Mouse (Mus musculus) MEL (cell line): Measurements from ENCODE around the gene Scamp2. TPM values are rescaled to one million over a fixed set of nuclear protein-coding genes. Genes with fewer than 3 reads are reported as not detected.
A peak's percentile ranks its signal among the peaks of the same experiment; 100 is the strongest.

Experiments
- DNase-seq: peaks from one replicate; pipeline ENCODE4 v3.0.0; 2011; ENCODE audit warnings: low read depth, low spot score
- H3K27ac ChIP-seq: 2 replicates; pipeline ENCODE4 v1.5.1; 2012; ENCODE audit warnings: low read depth, mild to moderate bottlenecking, control low read depth, low read length, moderate library complexity; ENCODE audit not compliant: control insufficient read depth
- H3K27me3 ChIP-seq, 2 experiments: fragments of 150-350 bp in 1 of 2; sonication (generic) in 1 of 2; 2 replicates each; pipeline ENCODE4 v1.6.1; 2012; ENCODE audit warnings: low read length in 2 of 2, mild to moderate bottlenecking in 2 of 2, improper control_type of control experiment in 1 of 2, moderate library complexity in 1 of 2; ENCODE audit not compliant: insufficient read depth in 2 of 2, control insufficient read depth in 1 of 2
- H3K36me3 ChIP-seq, 2 experiments: 2 replicates each; pipeline ENCODE4 v1.6.1; 2012 to 2014; ENCODE audit warnings: low read length in 2 of 2, improper control_type of control experiment in 1 of 2, inconsistent platforms in 1 of 2, mild to moderate bottlenecking in 1 of 2; ENCODE audit not compliant: insufficient read depth in 2 of 2, control insufficient read depth in 1 of 2
- H3K4me1 ChIP-seq, 2 experiments: fragments of 150-350 bp in 1 of 2; sonication (generic) in 1 of 2; 2 replicates each; pipeline ENCODE4 v1.6.1; 2012; ENCODE audit warnings: low read length in 2 of 2, improper control_type of control experiment in 1 of 2, mild to moderate bottlenecking in 1 of 2; ENCODE audit not compliant: insufficient read depth in 2 of 2, control insufficient read depth in 1 of 2
- H3K4me3 ChIP-seq, 2 experiments: fragments of 150-350 bp in 1 of 2; sonication (generic) in 1 of 2; 2 replicates each; pipeline ENCODE4 v1.5.1; 2012; ENCODE audit warnings: low read depth in 2 of 2, low read length in 2 of 2, mild to moderate bottlenecking in 2 of 2, moderate library complexity in 2 of 2, control low read depth in 1 of 2, improper control_type of control experiment in 1 of 2; ENCODE audit not compliant: control insufficient read depth in 1 of 2, insufficient read depth in 1 of 2
- H3K79me2 ChIP-seq: 2 replicates; pipeline ENCODE4 v1.6.1; 2012; ENCODE audit warnings: mild to moderate bottlenecking, low read length, moderate library complexity; ENCODE audit not compliant: control insufficient read depth, poor library complexity, insufficient read depth
- H3K9ac ChIP-seq: 2 replicates; pipeline ENCODE4 v1.6.1; 2012; ENCODE audit warnings: low read depth, mild to moderate bottlenecking, control low read depth, low read length, moderate library complexity; ENCODE audit not compliant: control insufficient read depth, poor library complexity, severe bottlenecking
- H3K9me3 ChIP-seq: fragments of 150-350 bp; sonication (generic); replicated peaks from 2 replicates; pipeline ENCODE4 v1.6.1; 2012; ENCODE audit warnings: mild to moderate bottlenecking, low read length, improper control_type of control experiment, moderate library complexity; ENCODE audit not compliant: insufficient read depth
- BHLHE40 ChIP-seq: IDR thresholded peaks from 2 replicates; pipeline ENCODE4 v1.6.1; 2012; ENCODE audit warnings: low read depth, mild to moderate bottlenecking, inconsistent platforms, low read length, improper control_type of control experiment, borderline replicate concordance
- CHD1 ChIP-seq: IDR thresholded peaks from 2 replicates; pipeline ENCODE4 v1.6.1; 2012; ENCODE audit warnings: low read depth, mild to moderate bottlenecking, inconsistent platforms, low read length, improper control_type of control experiment
- CHD2 ChIP-seq: IDR thresholded peaks from 2 replicates; pipeline ENCODE4 v1.6.1; 2011; ENCODE audit warnings: low read length, improper control_type of control experiment
- CTCF ChIP-seq, 3 experiments: IDR thresholded peaks in 2 of 3; conservative IDR thresholded peaks in 1 of 3; 2 replicates each; pipeline ENCODE4 v1.5.1; 2011 to 2012; ENCODE audit warnings: low read length in 3 of 3, low read depth in 2 of 3, mild to moderate bottlenecking in 2 of 3, improper control_type of control experiment in 1 of 3, inconsistent platforms in 1 of 3, mixed read lengths in 1 of 3, moderate library complexity in 1 of 3; ENCODE audit not compliant: control insufficient read depth in 1 of 3, insufficient read depth in 1 of 3, poor library complexity in 1 of 3, severe bottlenecking in 1 of 3
- E2F4 ChIP-seq: IDR thresholded peaks from 2 replicates; pipeline ENCODE4 v1.6.1; 2011; ENCODE audit warnings: low read depth, low read length, improper control_type of control experiment, borderline replicate concordance
- ELF1 ChIP-seq: IDR thresholded peaks from 2 replicates; pipeline ENCODE4 v1.6.1; 2014; ENCODE audit warnings: low read depth, mild to moderate bottlenecking, inconsistent platforms, low read length, improper control_type of control experiment, moderate library complexity
- EP300 ChIP-seq, 2 experiments: IDR thresholded peaks; 2 replicates each; pipeline ENCODE4 v1.6.1; 2011; ENCODE audit warnings: improper control_type of control experiment in 2 of 2, low read length in 2 of 2, low read depth in 1 of 2, mild to moderate bottlenecking in 1 of 2
- GABPA ChIP-seq: IDR thresholded peaks from 2 replicates; pipeline ENCODE4 v1.6.1; 2012; ENCODE audit warnings: low read depth, mild to moderate bottlenecking, inconsistent platforms, low read length, improper control_type of control experiment, moderate library complexity
- GATA1 ChIP-seq: IDR thresholded peaks from 2 replicates; pipeline ENCODE4 v1.6.1; 2011; ENCODE audit warnings: low read depth, low read length, improper control_type of control experiment
- HCFC1 ChIP-seq: IDR thresholded peaks from 2 replicates; pipeline ENCODE4 v1.6.1; 2012; ENCODE audit warnings: low read depth, mild to moderate bottlenecking, inconsistent platforms, low read length, improper control_type of control experiment, moderate library complexity
- JUND ChIP-seq: IDR thresholded peaks from 2 replicates; pipeline ENCODE4 v1.6.1; 2011; ENCODE audit warnings: low read depth, mild to moderate bottlenecking, improper control_type of control experiment, low read length
- KAT2A ChIP-seq: conservative IDR thresholded peaks from 2 replicates; pipeline ENCODE4 v1.6.1; 2012; ENCODE audit warnings: low read depth, low read length, improper control_type of control experiment, inconsistent platforms
- MAFK ChIP-seq: IDR thresholded peaks from 2 replicates; pipeline ENCODE4 v1.6.1; 2011; ENCODE audit warnings: low read depth, mild to moderate bottlenecking, low read length, improper control_type of control experiment, borderline replicate concordance
- MAX ChIP-seq: IDR thresholded peaks from 2 replicates; pipeline ENCODE4 v1.6.1; 2011; ENCODE audit warnings: low read length, improper control_type of control experiment
- MAZ ChIP-seq: IDR thresholded peaks from 2 replicates; pipeline ENCODE4 v1.6.1; 2012; ENCODE audit warnings: low read depth, mild to moderate bottlenecking, inconsistent platforms, low read length, improper control_type of control experiment
- MEF2A ChIP-seq: IDR thresholded peaks from 2 replicates; pipeline ENCODE4 v1.6.1; 2014; ENCODE audit warnings: low read depth, mild to moderate bottlenecking, inconsistent platforms, low read length, improper control_type of control experiment; ENCODE audit not compliant: poor library complexity, insufficient replicate concordance, severe bottlenecking; ENCODE audit errors: extremely low read depth
- MXI1 ChIP-seq: IDR thresholded peaks from 2 replicates; pipeline ENCODE4 v1.6.1; 2011; ENCODE audit warnings: mild to moderate bottlenecking, low read depth, low read length, improper control_type of control experiment
- MYB ChIP-seq: IDR thresholded peaks from 2 replicates; pipeline ENCODE4 v1.6.1; 2011; ENCODE audit warnings: mild to moderate bottlenecking, low read depth, low read length, improper control_type of control experiment
- MYC ChIP-seq: IDR thresholded peaks from 2 replicates; pipeline ENCODE4 v1.6.1; 2011; ENCODE audit warnings: low read depth, mild to moderate bottlenecking, low read length, improper control_type of control experiment, moderate library complexity
- NELFE ChIP-seq: IDR thresholded peaks from 2 replicates; pipeline ENCODE4 v1.6.1; 2011; ENCODE audit warnings: low read depth, low read length, improper control_type of control experiment
- POLR2A ChIP-seq, 2 experiments: IDR thresholded peaks; 2 replicates each; pipeline ENCODE4 v1.6.1; 2011 to 2012; ENCODE audit warnings: low read length in 2 of 2, mild to moderate bottlenecking in 2 of 2, control low read depth in 1 of 2, improper control_type of control experiment in 1 of 2, low read depth in 1 of 2, moderate library complexity in 1 of 2; ENCODE audit not compliant: control insufficient read depth in 1 of 2, insufficient read depth in 1 of 2, poor library complexity in 1 of 2
- POLR2AphosphoS2 ChIP-seq: IDR thresholded peaks from 2 replicates; pipeline ENCODE4 v1.6.1; 2011; ENCODE audit warnings: low read length, improper control_type of control experiment
- RAD21 ChIP-seq: IDR thresholded peaks from 2 replicates; pipeline ENCODE4 v1.6.1; 2011; ENCODE audit warnings: mild to moderate bottlenecking, low read depth, low read length, improper control_type of control experiment
- RCOR1 ChIP-seq: IDR thresholded peaks from 2 replicates; pipeline ENCODE4 v1.6.1; 2012; ENCODE audit warnings: low read depth, mild to moderate bottlenecking, inconsistent platforms, low read length, improper control_type of control experiment
- SMC3 ChIP-seq: IDR thresholded peaks from 2 replicates; pipeline ENCODE4 v1.6.1; 2011; ENCODE audit warnings: low read depth, low read length, improper control_type of control experiment
- TAL1 ChIP-seq: IDR thresholded peaks from 2 replicates; pipeline ENCODE4 v1.6.1; 2012; ENCODE audit warnings: mild to moderate bottlenecking, inconsistent platforms, low read length, moderate library complexity, mixed read lengths
- TBP ChIP-seq: IDR thresholded peaks from 2 replicates; pipeline ENCODE4 v1.8.0; 2011; ENCODE audit warnings: low read depth, low read length, improper control_type of control experiment
- TCF12 ChIP-seq: IDR thresholded peaks from 2 replicates; pipeline ENCODE4 v1.6.1; 2014; ENCODE audit warnings: low read depth, mild to moderate bottlenecking, inconsistent platforms, low read length, improper control_type of control experiment, moderate library complexity
- UBTF ChIP-seq: IDR thresholded peaks from 2 replicates; pipeline ENCODE4 v1.6.1; 2012; ENCODE audit warnings: low read depth, mild to moderate bottlenecking, inconsistent platforms, low read length, improper control_type of control experiment, moderate library complexity, borderline replicate concordance; ENCODE audit not compliant: insufficient read depth
- USF2 ChIP-seq, 2 experiments: IDR thresholded peaks; 2 replicates each; pipeline ENCODE4 v1.6.1; 2011 to 2012; ENCODE audit warnings: improper control_type of control experiment in 2 of 2, low read length in 2 of 2, borderline replicate concordance in 1 of 2, inconsistent platforms in 1 of 2, low read depth in 1 of 2, mild to moderate bottlenecking in 1 of 2; ENCODE audit not compliant: insufficient read depth in 1 of 2
- ZC3H11A ChIP-seq: IDR thresholded peaks from 2 replicates; pipeline ENCODE4 v1.6.1; 2012; ENCODE audit warnings: low read depth, mild to moderate bottlenecking, inconsistent platforms, low read length, improper control_type of control experiment
- ZKSCAN1 ChIP-seq: IDR thresholded peaks from 2 replicates; pipeline ENCODE4 v1.6.1; 2012; ENCODE audit warnings: low read depth, mild to moderate bottlenecking, inconsistent platforms, low read length, improper control_type of control experiment, moderate library complexity
- ZMIZ1 ChIP-seq: IDR thresholded peaks from 2 replicates; pipeline ENCODE4 v1.6.1; 2012; ENCODE audit warnings: low read depth, mild to moderate bottlenecking, inconsistent platforms, low read length, improper control_type of control experiment, moderate library complexity
- ZNF384 ChIP-seq: IDR thresholded peaks from 2 replicates; pipeline ENCODE4 v1.6.1; 2012; ENCODE audit warnings: low read depth, mild to moderate bottlenecking, inconsistent platforms, low read length, improper control_type of control experiment
- polyA plus RNA-seq, 2 experiments: library from polyadenylated mRNA; stranded (reverse) in 1 of 2; unstranded in 1 of 2; fragments of >175 nt in 1 of 2; fragments of >200 nt in 1 of 2; gene quantifications; 2 replicates each; pipeline versions ENCODE4 v1.2.1 to v1.2.4; 2012; ENCODE audit warnings: low replicate concordance in 2 of 2, low read depth in 1 of 2; ENCODE audit not compliant: insufficient read length in 2 of 2, insufficient read depth in 1 of 2, missing spikeins in 1 of 2
- total RNA-seq: library from RNA; depleted of rRNA; stranded (reverse); fragments of 300-350 nt; gene quantifications from 2 replicates; pipeline ENCODE4 v1.2.3, GENCODE M21; 2012; rRNA removed

Scamp2 gene
- total RNA-seq (32.4 and 35.4 TPM in 2 replicates), polyA plus RNA-seq (10 to 100 TPM in 1 of 2 experiments, not detected in 1; 51.4 TPM)

DNA sequence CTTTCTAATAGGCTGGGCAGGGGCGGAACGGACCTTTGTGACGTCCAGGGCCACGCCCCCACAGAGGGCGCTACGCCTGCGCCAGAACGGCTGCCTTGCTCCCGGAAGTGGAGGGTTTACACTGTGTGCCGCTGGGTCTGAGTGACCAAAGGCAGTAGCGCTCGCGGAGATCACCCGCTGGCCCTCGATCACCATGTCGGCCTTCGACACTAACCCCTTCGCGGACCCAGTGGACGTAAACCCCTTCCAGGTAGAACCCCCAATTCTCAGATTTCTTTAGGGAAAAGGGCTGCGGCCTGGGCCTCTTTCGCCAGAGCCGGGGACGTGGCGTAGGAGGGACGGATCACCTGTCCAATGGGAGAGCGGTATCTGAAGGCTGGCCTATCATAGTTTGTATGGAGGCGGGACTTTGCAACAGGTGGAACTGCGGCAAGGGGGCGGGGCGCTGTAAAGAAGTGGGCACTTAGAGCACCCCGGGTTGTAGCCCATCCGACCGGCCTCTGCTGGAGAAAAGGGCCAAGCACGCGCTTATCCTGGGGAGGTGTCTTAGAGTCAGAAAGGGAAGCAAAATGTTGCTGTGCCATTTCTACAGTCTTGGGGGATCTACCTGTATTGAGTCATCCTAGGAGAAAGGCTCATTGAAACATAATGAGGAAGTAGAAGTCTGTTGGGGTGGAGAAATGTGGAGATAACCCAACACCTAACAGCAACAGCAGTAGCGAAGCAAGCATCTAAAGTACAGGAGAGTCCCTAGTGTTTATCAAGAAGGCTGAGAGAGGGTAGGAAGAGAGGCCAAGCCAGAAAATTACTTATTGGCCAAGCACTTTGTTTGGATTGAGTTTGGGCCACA is at the start of gene Scamp2:
TSS of gene Scamp2 (plus strand) at position 83 of the 850 bp plus-strand sequence.
- Histone ChIP-seq H3K4me1 (peaks cover 2 to 28% of the 10 kb centered on the region in 2 experiments), H3K27me3 (no peaks in the 10 kb centered on the region), H3K4me3 (peak within 1 kb of the TSS; percentile 97 to 99), H3K27ac (peak within 1 kb of the TSS; percentile 89), H3K79me2 (peaks cover 24% of the 10 kb centered on the region), H3K9me3 (no peaks in the 10 kb centered on the region), H3K36me3 (peaks cover 2 to 22% of the 10 kb centered on the region in 2 experiments), H3K9ac (peak within 1 kb of the TSS; percentile 98)
- peak; percentile 97 for DNase-seq
- TF ChIP-seq MYB (0 out of 2 replicates have a peak, but pooled peaks have one; percentile 27), JUND (no peak), RCOR1 (no peak), POLR2A (IDR thresholded peaks at IDR 0.05; ENCODE audit: control insufficient read depth in 1 of 2, insufficient read depth in 1 of 2, low read depth in 1 of 2, low read length in 2 of 2, poor library complexity in 1 of 2) (peak; percentile 52 to 91; a peak in 3 of 4 replicates), GABPA (no peak), ZMIZ1 (peak; percentile 84; the same call in 1 of the 2 replicates), ZC3H11A (no peak), NELFE (peak; percentile 91), MAZ (no peak), BHLHE40 (no peak), TAL1 (no peak), MEF2A (no peak), EP300 (IDR thresholded peaks at IDR 0.05; ENCODE audit: low read depth in 1 of 2, low read length in 2 of 2) (0 out of 4 replicates have a peak, but pooled peaks of 1 of the 2 experiments have one; percentile 2), E2F4 (0 out of 2 replicates have a peak, but pooled peaks have one; percentile 49), KAT2A (peak; percentile 31; the same call in 1 of the 2 replicates), MAFK (no peak), CHD1 (0 out of 2 replicates have a peak, but pooled peaks have one; percentile 34), CHD2 (no peak), ELF1 (peak; percentile 96), TCF12 (peak; percentile 10; the same call in 1 of the 2 replicates), POLR2AphosphoS2 (peak; percentile 89), HCFC1 (peak; percentile 84), SMC3 (no peak), USF2 (IDR thresholded peaks at IDR 0.05; ENCODE audit: borderline replicate concordance in 1 of 2, insufficient read depth in 1 of 2, low read depth in 1 of 2, low read length in 2 of 2) (no peak), ZNF384 (no peak), GATA1 (peak; percentile 53; the same call in 1 of the 2 replicates), MAX (peak; percentile 20; the same call in 1 of the 2 replicates), UBTF (no peak), CTCF (IDR thresholded peaks at IDR 0.05 in 2 of 3, conservative IDR thresholded peaks at IDR 0.05 in 1 of 3; ENCODE audit: control insufficient read depth in 1 of 3, insufficient read depth in 1 of 3, low read depth in 2 of 3, low read length in 3 of 3, poor library complexity in 1 of 3, severe bottlenecking in 1 of 3) (0 out of 6 replicates have a peak, but pooled peaks of 1 of the 3 experiments have one; percentile 1), ZKSCAN1 (no peak), MYC (no peak; the same call in 1 of the 2 replicates), RAD21 (no peak), MXI1 (peak; percentile 72), TBP (peak; percentile 60; the same call in 1 of the 2 replicates)
